8 mouse cellular contexts compared by ENCODE assay signal in genomic region chr11:103332186-103332889, GRCm38 (mm10). TPM values are rescaled to one million over a fixed set of nuclear protein-coding genes. Genes with fewer than 3 reads are reported as not detected.
DNase-seq lines count a peak whose midpoint lies in the region; ATAC-seq and TF ChIP-seq lines count a peak whose summit lies in the region.

No protein-coding gene starts in this region.

- peak overlapping the region; percentile 64 for H3K4me3 ChIP-seq in gastrocnemius, adult 2 months
- peak overlapping the region; percentile 21 for H3K4me3 ChIP-seq in hindbrain, postnatal 0 days (ENCODE audit: low read length)
- H3K4me3 ChIP-seq in left cerebral cortex, adult 2 months = peak overlapping the region; percentile 21

- H3K4me1 ChIP-seq in hindbrain, postnatal 0 days (ENCODE audit: insufficient read depth, low read length) = 0 out of 2 replicates have a peak, but pooled peaks cover 5% of the 10 kb centered on the region

- peak; percentile 88 for TF ChIP-seq CTCF in gastrocnemius, adult 2 months (IDR thresholded peaks at IDR 0.05)
- TF ChIP-seq CTCF in hindbrain, postnatal 0 days (IDR thresholded peaks at IDR 0.05; ENCODE audit: low read depth) = peak; percentile 97
- peak; percentile 82 for TF ChIP-seq CTCF in left cerebral cortex, adult 2 months (IDR thresholded peaks at IDR 0.05)

- H3K4me2 ChIP-seq in hindbrain, postnatal 0 days (ENCODE audit: low read depth, low read length) = peak overlapping the region; percentile 50

- no peaks in the 10 kb centered on the region for H3K36me3 ChIP-seq in hindbrain, postnatal 0 days (ENCODE audit: insufficient read depth, low read length)

- H3K9me3 ChIP-seq in hindbrain, postnatal 0 days (ENCODE audit: low read length) = no peaks in the 10 kb centered on the region

- WGBS in hindbrain, postnatal 0 days = 25% methylated on average over 18 of the region's 18 CpGs

- no peaks in the 10 kb centered on the region for H3K27me3 ChIP-seq in hindbrain, postnatal 0 days (ENCODE audit: insufficient read depth, low read length)

- H3K9ac ChIP-seq in hindbrain, postnatal 0 days (replicated peaks; ENCODE audit: low read length) = 0 out of 2 replicates have a peak overlapping the region, but pooled peaks have one; percentile 18

- DNase-seq in T-cell, adult 2 months (ENCODE audit: low spot score) = peak; percentile 66
- peak; percentile 87 for DNase-seq in cerebellum, postnatal 36 days
- peak; percentile 85 for DNase-seq in gastrocnemius, adult 2 months
- peak; percentile 94 for DNase-seq in hindbrain, postnatal 0 days (ENCODE audit: low spot score)
- peak; percentile 74 to 78 for DNase-seq in left cerebral cortex, adult 2 months (ENCODE audit: extremely low spot score in 1 of 2, low spot score in 2 of 2)
- peak; percentile 70 to 82 for DNase-seq in right cerebral cortex, adult 2 months (ENCODE audit: low spot score in 2 of 2)
- peak; percentile 71 to 90 for DNase-seq in urinary bladder, postnatal 4 days (ENCODE audit: low spot score in 2 of 2)

- intact Hi-C loops in gastrocnemius, adult 2 months (cut with DNase I) = loop anchor here (5.0 kb wide), 1 partner anchor 225 kb away; no protein-coding TSS in a partner anchor
- intact Hi-C loops in left cerebral cortex, adult 2 months (cut with DNase I) = no loop called here

- peak; percentile 75 for ATAC-seq in hindbrain, postnatal 0 days
- ATAC-seq in megakaryocyte, adult 5-6 weeks (ENCODE audit: poor library complexity, severe bottlenecking) = peak; percentile 93

- no peak overlapping the region for H3K27ac ChIP-seq in gastrocnemius, adult 2 months
- peak overlapping the region; percentile 22; the same call in 1 of the 2 replicates for H3K27ac ChIP-seq in hindbrain, postnatal 0 days
- peak overlapping the region; percentile 55 for H3K27ac ChIP-seq in left cerebral cortex, adult 2 months

RNA-seq across cellular contexts. Expression of gene Arhgap27, which starts 31.2 kb away (rescaled TPM):
- 1 to 10 TPM; 6.0 to 8.8 TPM for total RNA-seq in gastrocnemius, adult 2 months (2021)
- 7.7 and 12.2 TPM in 2 replicates for total RNA-seq in hindbrain, postnatal 0 days (2014; rRNA removed)
- polyA plus RNA-seq in hindbrain, postnatal 0 days (2015; fragmentation: Nextera tagmentation; extraction: Ambion mirVana) = 5.5 and 5.9 TPM in 2 replicates
- 10 to 100 TPM; 10.8 to 14.0 TPM for total RNA-seq in left cerebral cortex, adult 2 months (2021)
- total RNA-seq in megakaryocyte, adult 5-6 weeks (2015) = 20.1 and 20.5 TPM in 2 replicates
- total RNA-seq in megakaryocyte, adult 5-6 weeks (2017) = 20.1 and 21.9 TPM in 2 replicates
